Mouse (Mus musculus) limb, embryonic 13.5 days (tissue): ENCODE measurements at regions not wholly inside any gene's neighbourhood (a gene's known extent, or its start where the extent isn't known, plus 50 kb on each side); places are given as distances from the start of the nearest gene placed in this dataset.

Experiments
- ATAC-seq: fragments of 200-750 bp; cut with Nextera tagmentation; 2 replicates; pipeline ENCODE4 v1.8.0; 2017; ENCODE audit warnings: low read depth, moderate number of reproducible peaks, moderate TSS enrichment; ENCODE audit not compliant: low FRiP score
- H3K27ac ChIP-seq: fragments of 300-500 bp; sonication (generic); 2 replicates; pipeline ENCODE4 v1.5.1; 2015; ENCODE audit warnings: inconsistent platforms, mild to moderate bottlenecking, moderate library complexity
- H3K27me3 ChIP-seq: fragments of 300-500 bp; sonication (generic); 2 replicates; pipeline ENCODE4 v1.6.1; 2015; ENCODE audit warnings: mild to moderate bottlenecking, inconsistent platforms
- H3K36me3 ChIP-seq: fragments of 300-500 bp; sonication (generic); 2 replicates; pipeline ENCODE4 v1.6.1; 2015; ENCODE audit warnings: inconsistent platforms, mild to moderate bottlenecking, moderate library complexity
- H3K4me1 ChIP-seq: fragments of 300-500 bp; sonication (generic); 2 replicates; pipeline ENCODE4 v1.6.1; 2015; ENCODE audit warnings: inconsistent platforms
- H3K4me2 ChIP-seq: fragments of 300-500 bp; sonication (generic); replicated peaks from 2 replicates; pipeline ENCODE4 v1.6.1; 2015; ENCODE audit warnings: inconsistent platforms, mild to moderate bottlenecking, moderate library complexity
- H3K4me3 ChIP-seq: fragments of 300-500 bp; sonication (generic); 2 replicates; pipeline ENCODE4 v1.5.1; 2015; ENCODE audit warnings: moderate library complexity, mild to moderate bottlenecking, inconsistent platforms
- H3K9ac ChIP-seq: fragments of 300-500 bp; sonication (generic); 2 replicates; pipeline ENCODE4 v1.6.1; 2015; ENCODE audit warnings: mild to moderate bottlenecking, inconsistent platforms
- H3K9me3 ChIP-seq: fragments of 300-500 bp; sonication (generic); 2 replicates; pipeline ENCODE4 v1.6.1; 2016; ENCODE audit warnings: inconsistent platforms
- WGBS: fragments of 180-500 bp; shearing (Covaris S2); methylation state at CpG from one replicate; pipeline ENCODE4 v1.1.7; 2015; 5-methylcytosine and 5-hydroxymethylcytosine counted together

DNA sequence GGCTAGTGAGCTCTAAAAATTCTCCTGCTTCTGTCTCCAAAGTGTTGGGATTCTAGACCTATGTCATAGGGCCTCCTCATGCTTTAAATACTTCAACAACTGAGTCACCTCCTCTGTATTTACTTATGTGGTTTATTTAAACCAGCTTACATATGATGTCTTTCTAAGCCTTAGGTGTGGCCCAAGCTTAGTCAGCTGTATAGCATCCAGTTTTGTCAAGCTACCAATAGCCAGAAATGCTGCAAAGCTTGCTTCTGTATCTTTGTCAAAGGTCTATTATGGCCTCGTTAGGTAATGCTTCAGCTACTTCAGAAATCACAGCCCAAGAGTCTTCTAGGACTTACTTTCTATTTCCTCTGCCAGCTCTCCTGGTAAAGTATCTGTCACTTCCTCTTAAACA lies 741.9 kb upstream of the Jmjd1c start:
- no peak overlapping the region for H3K27ac ChIP-seq
- H3K4me3 ChIP-seq, result no peak overlapping the region
- no peaks in the 10 kb centered on the region for H3K4me1 ChIP-seq
- no peaks in the 10 kb centered on the region for H3K27me3 ChIP-seq
- H3K9ac ChIP-seq, result no peak overlapping the region
- WGBS, result 81% methylated on average over 1 of the region's 1 CpGs
- no peaks in the 10 kb centered on the region for H3K9me3 ChIP-seq
- ATAC-seq, result no peak
- no peaks in the 10 kb centered on the region for H3K36me3 ChIP-seq
- H3K4me2 ChIP-seq, result no peak overlapping the region

DNA sequence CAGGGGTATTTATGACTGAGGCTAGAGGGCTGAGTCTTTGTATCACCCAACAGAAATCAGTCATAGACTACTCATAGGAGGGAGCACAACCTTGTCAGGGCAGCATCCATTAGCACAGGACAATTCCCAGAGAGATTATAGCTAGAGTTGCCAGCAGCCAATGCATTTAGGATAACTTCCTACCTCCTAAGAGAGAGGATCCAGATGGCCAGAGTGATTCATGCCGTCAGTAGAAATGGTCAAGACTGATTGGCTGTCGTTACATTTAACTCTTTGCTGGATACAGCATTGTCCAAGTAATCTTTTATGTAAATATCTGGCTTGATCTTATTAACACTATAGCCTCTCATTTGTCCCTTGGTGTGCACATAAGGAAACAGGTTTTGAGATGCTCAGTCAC lies 740.9 kb upstream of the Jmjd1c start:
- ATAC-seq, result no peak
- Histone ChIP-seq H3K4me1 (no peaks in the 10 kb centered on the region), H3K27ac (no peak overlapping the region), H3K27me3 (no peaks in the 10 kb centered on the region), H3K9ac (no peak overlapping the region), H3K4me2 (no peak overlapping the region), H3K36me3 (no peaks in the 10 kb centered on the region), H3K9me3 (no peaks in the 10 kb centered on the region), H3K4me3 (no peak overlapping the region)
- 52% methylated on average over 2 of the region's 2 CpGs for WGBS

DNA sequence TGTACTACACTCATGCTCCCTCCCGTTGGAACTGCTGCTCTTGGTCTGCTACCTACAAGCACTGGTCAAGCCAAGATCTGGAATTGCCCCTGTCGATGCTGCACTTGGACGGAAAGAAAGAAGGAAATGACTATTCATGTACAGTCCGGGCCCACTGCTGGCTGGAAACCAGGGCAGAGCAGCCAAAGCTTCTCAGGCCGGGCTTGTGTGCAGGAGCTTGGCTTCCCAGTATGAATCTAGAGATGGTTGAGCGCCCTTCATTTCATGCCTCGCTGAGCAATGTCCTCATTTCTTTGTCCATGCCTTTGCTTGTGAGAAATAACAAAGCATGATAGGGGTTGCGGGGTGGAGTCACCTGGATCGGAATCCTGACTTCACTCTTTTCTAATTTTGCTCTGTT lies 738.2 kb upstream of the Jmjd1c start:
- Histone ChIP-seq H3K36me3 (no peaks in the 10 kb centered on the region), H3K4me3 (no peak overlapping the region), H3K27ac (no peak overlapping the region), H3K9ac (no peak overlapping the region), H3K9me3 (no peaks in the 10 kb centered on the region), H3K4me2 (no peak overlapping the region), H3K4me1 (no peaks in the 10 kb centered on the region), H3K27me3 (no peaks in the 10 kb centered on the region)
- no peak for ATAC-seq
- 88% methylated on average over 9 of the region's 9 CpGs for WGBS

DNA sequence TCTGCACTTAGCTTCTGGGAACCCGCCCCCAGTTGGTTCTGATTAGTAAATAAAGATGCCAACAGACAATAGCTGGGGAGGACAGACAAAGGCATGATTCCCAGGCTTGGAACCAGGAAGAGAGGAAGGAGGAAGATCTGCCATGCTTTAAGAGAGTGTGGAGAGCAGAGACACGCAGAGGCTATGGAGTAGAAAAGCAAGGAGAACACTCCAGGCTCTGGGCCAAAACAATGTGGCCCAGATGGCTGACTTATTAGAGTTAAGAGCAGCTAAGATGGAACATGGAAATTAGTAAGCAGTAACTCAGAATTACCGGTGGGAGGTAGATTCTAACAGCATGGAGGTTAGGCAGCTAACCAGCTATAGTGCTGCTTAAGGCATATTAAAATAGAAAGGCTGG lies 725.8 kb upstream of the Jmjd1c start:
- H3K9me3 ChIP-seq, result peaks cover under 1% of the 10 kb centered on the region; the same call in 1 of the 2 replicates
- no peak overlapping the region for H3K4me3 ChIP-seq
- H3K27me3 ChIP-seq, result no peaks in the 10 kb centered on the region
- no peaks in the 10 kb centered on the region for H3K4me1 ChIP-seq
- H3K36me3 ChIP-seq, result no peaks in the 10 kb centered on the region
- no peak for ATAC-seq
- H3K9ac ChIP-seq, result no peak overlapping the region
- no peak overlapping the region for H3K27ac ChIP-seq
- 61% methylated on average over 3 of the region's 3 CpGs for WGBS
- H3K4me2 ChIP-seq, result no peak overlapping the region

DNA sequence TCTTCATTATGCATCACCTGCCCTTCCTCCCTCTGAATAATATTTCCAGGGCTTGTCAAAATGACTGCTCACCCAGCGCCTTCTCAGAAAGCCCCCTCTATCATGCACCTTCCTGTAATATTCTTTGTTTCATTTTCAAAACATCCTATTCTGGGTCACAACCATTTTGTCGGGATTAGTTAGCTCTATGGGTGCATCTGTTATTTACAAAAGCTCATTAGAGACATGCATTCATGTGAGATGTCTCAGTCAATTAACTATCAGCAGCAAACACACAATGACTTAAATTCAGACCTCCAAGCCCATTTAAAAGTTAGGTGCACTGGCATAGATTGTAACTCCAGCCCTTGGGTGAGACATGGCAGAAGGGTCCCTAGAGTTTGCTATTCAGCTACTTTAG lies 724.2 kb upstream of the Jmjd1c start:
- Histone ChIP-seq H3K4me2 (no peak overlapping the region), H3K27me3 (no peaks in the 10 kb centered on the region), H3K9ac (no peak overlapping the region), H3K4me1 (no peaks in the 10 kb centered on the region), H3K36me3 (no peaks in the 10 kb centered on the region), H3K27ac (no peak overlapping the region), H3K9me3 (peaks cover 5% of the 10 kb centered on the region; the same call in 1 of the 2 replicates), H3K4me3 (no peak overlapping the region)
- 85% methylated on average over 2 of the region's 2 CpGs for WGBS
- no peak for ATAC-seq
